ENCODE assay signal across 20 mouse cellular contexts in the genomic region with DNA sequence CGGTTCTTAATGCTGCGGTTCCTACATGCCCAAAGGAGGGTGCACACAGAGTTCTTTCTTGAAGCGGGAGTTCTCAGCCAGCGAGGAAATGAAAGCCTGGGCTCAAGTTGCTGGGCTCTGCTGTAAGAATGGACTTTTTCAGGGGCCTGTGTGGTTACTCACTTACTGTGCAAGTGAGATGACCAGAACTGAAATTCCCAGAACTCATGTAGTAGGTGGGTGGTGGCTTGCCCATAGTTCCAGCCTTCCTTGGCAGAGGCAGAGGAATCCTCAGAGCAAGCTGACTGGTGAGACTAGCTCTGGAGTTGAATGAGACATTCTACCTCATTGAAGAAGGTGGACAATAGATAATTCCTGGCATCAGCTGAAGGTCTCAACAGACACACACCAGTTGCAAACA. TPM values are rescaled to one million over a fixed set of nuclear protein-coding genes. Genes with fewer than 3 reads are reported as not detected.
"Had no signal": no experiment of that assay in that cellular context is flagged by ENCODE, and none has a peak within 500 bp of the region (broad histone marks: within the 10 kb centered on the region; RNA-seq: fewer than 3 reads in every experiment).

No protein-coding gene starts in this region.

- H3K27ac ChIP-seq: heart, adult 2 months; hindbrain, embryonic 10.5 days; hindbrain, embryonic 12.5 days; hindbrain, embryonic 15.5 days; hindbrain, postnatal 0 days; kidney, embryonic 15.5 days; kidney, postnatal 0 days; left cerebral cortex, adult 2 months; limb, embryonic 10.5 days; limb, embryonic 12.5 days; liver, embryonic 13.5 days; liver, embryonic 15.5 days had no signal

- DNase-seq: kidney, adult 11 months; kidney, adult 2 months; kidney, adult 9 months; kidney, postnatal 14 days; kidney, postnatal 36 days; liver; liver, embryonic 13.5 days had no signal

- H3K4me3 ChIP-seq: heart, adult 2 months; heart, embryonic 12.5 days; hindbrain, embryonic 10.5 days; hindbrain, embryonic 12.5 days; hindbrain, embryonic 15.5 days; kidney, embryonic 15.5 days; left cerebral cortex, adult 2 months; limb, embryonic 10.5 days; limb, embryonic 12.5 days; liver, embryonic 13.5 days; liver, embryonic 15.5 days had no signal

RNA-seq across cellular contexts. Expression of a gene that starts 55.6 kb away (rescaled TPM):
- total RNA-seq: granulocyte monocyte progenitor cell, adult 5-6 weeks; hindbrain, postnatal 0 days had no signal
